ENCODE assay signal across 7 mouse cellular contexts in genomic region chr11:95585281-95585680, GRCm38 (mm10). TPM values are rescaled to one million over a fixed set of nuclear protein-coding genes. Genes with fewer than 3 reads are reported as not detected.
DNase-seq lines count a peak whose midpoint lies in the region; ATAC-seq and TF ChIP-seq lines count a peak whose summit lies in the region.

No protein-coding gene starts in this region.

- under 1% methylated on average over 24 of the region's 24 CpGs for WGBS in hindbrain, embryonic 11.5 days
- under 1% methylated on average over 24 of the region's 24 CpGs for WGBS in limb, embryonic 14.5 days

- H3K9ac ChIP-seq in ES-E14 (ENCODE audit: insufficient read depth, low read depth, low read length, poor library complexity, severe bottlenecking): no peak overlapping the region
- H3K9ac ChIP-seq in hindbrain, embryonic 11.5 days (ENCODE audit: low read depth, low read length): 0 out of 2 replicates have a peak overlapping the region, but pooled peaks have one; percentile 2
- H3K9ac ChIP-seq in limb, embryonic 14.5 days (ENCODE audit: low read depth, low read length, severe bottlenecking): 0 out of 2 replicates have a peak overlapping the region, but pooled peaks have one; percentile 14

- no peaks in the 10 kb centered on the region for H3K36me3 ChIP-seq in ES-E14 (ENCODE audit: control insufficient read depth, insufficient read depth, low read length, poor library complexity, severe bottlenecking)
- no peaks in the 10 kb centered on the region for H3K36me3 ChIP-seq in hindbrain, embryonic 11.5 days (ENCODE audit: control insufficient read depth, insufficient read depth, low read length)
- H3K36me3 ChIP-seq in limb, embryonic 14.5 days (ENCODE audit: control insufficient read depth, insufficient read depth, low read length): no peaks in the 10 kb centered on the region

- peaks cover 52% of the 10 kb centered on the region for H3K27me3 ChIP-seq in hindbrain, embryonic 11.5 days (ENCODE audit: control insufficient read depth, insufficient read depth, low read length)
- H3K27me3 ChIP-seq in limb, embryonic 14.5 days (ENCODE audit: control insufficient read depth, insufficient read depth, low read length): peaks cover 69% of the 10 kb centered on the region

- in situ Hi-C loops in ES-E14 (cut with MboI; ENCODE audit: low sequenced_read_pairs in 2 of 2, unreplicated experiment in 2 of 2): no loop called here

- ATAC-seq in hindbrain, embryonic 11.5 days (ENCODE audit: low FRiP score): 0 out of 2 replicates have a peak, but pooled peaks have one; percentile 12
- no peak for ATAC-seq in limb, embryonic 14.5 days (ENCODE audit: low FRiP score, low read depth)

- H3K4me1 ChIP-seq in ES-E14 (ENCODE audit: control insufficient read depth in 2 of 2, insufficient read depth in 2 of 2, low read length in 2 of 2, poor library complexity in 1 of 2): peaks cover 10 to 23% of the 10 kb centered on the region in 2 experiments; a peak in 3 of 4 replicates
- peaks cover 11% of the 10 kb centered on the region for H3K4me1 ChIP-seq in hindbrain, embryonic 11.5 days (replicated peaks; ENCODE audit: control insufficient read depth, insufficient read depth, low read length)
- H3K4me1 ChIP-seq in limb, embryonic 14.5 days (ENCODE audit: control insufficient read depth, insufficient read depth, low read length): peaks cover 62% of the 10 kb centered on the region

- peak overlapping the region; percentile 75 for H3K4me2 ChIP-seq in hindbrain, embryonic 11.5 days (replicated peaks; ENCODE audit: low read depth, low read length)
- H3K4me2 ChIP-seq in limb, embryonic 14.5 days (replicated peaks; ENCODE audit: low read depth, low read length, severe bottlenecking): peak overlapping the region; percentile 85

- peak overlapping the region; percentile 54 to 80 for H3K4me3 ChIP-seq in ES-E14 (ENCODE audit: insufficient read depth in 1 of 2, low read depth in 1 of 2, low read length in 2 of 2, poor library complexity in 1 of 2, severe bottlenecking in 1 of 2)
- peak overlapping the region; percentile 47 for H3K4me3 ChIP-seq in hindbrain, embryonic 11.5 days (ENCODE audit: low read depth, low read length)
- H3K4me3 ChIP-seq in limb, embryonic 14.5 days (replicated peaks; ENCODE audit: low read length): peak overlapping the region; percentile 47

- no peak for TF ChIP-seq POLR2A in limb, embryonic 14.5 days (IDR thresholded peaks at IDR 0.05; ENCODE audit: borderline replicate concordance, extremely low read depth, insufficient read depth, insufficient read length)

- no peaks in the 10 kb centered on the region for H3K9me3 ChIP-seq in ES-E14 (ENCODE audit: control insufficient read depth, insufficient read depth, low read depth, low read length)
- no peaks in the 10 kb centered on the region for H3K9me3 ChIP-seq in hindbrain, embryonic 11.5 days (ENCODE audit: control insufficient read depth, low read length)
- no peaks in the 10 kb centered on the region for H3K9me3 ChIP-seq in limb, embryonic 14.5 days (ENCODE audit: control insufficient read depth, low read length)

- DNase-seq in ES-E14 (ENCODE audit: low read depth, low spot score): no peak
- DNase-seq in embryo, embryonic 10 days (ENCODE audit: low spot score): peak; percentile 88
- peak; percentile 76 for DNase-seq in hindbrain, embryonic 11.5 days (ENCODE audit: low spot score)
- DNase-seq in limb, embryonic 14.5 days (ENCODE audit: low spot score): no peak
- DNase-seq in retina, embryonic 14.5 days (ENCODE audit: low spot score): peak; percentile 65
- DNase-seq in spleen, adult 12 weeks (ENCODE audit: low spot score): no peak
- DNase-seq in frontal cortex, adult 2 months (ENCODE audit: extremely low spot score in 1 of 2, low spot score in 1 of 2): no peak

- H3K27ac ChIP-seq in ES-E14 (ENCODE audit: insufficient read depth, low read depth, low read length, poor library complexity, severe bottlenecking): no peak overlapping the region
- H3K27ac ChIP-seq in hindbrain, embryonic 11.5 days (ENCODE audit: low read depth, low read length): peak overlapping the region; percentile 27; the same call in 1 of the 2 replicates
- no peak overlapping the region for H3K27ac ChIP-seq in limb, embryonic 14.5 days (replicated peaks; ENCODE audit: low read depth, low read length)

TF ChIP-seq in ES-E14, 5 proteins besides CTCF, POLR2A, EP300 and RAD21:
- TF ChIP-seq ZC3H11A (IDR thresholded peaks at IDR 0.05; ENCODE audit: borderline replicate concordance, low read depth, low read length) (no peak), MAFK (IDR thresholded peaks at IDR 0.05; ENCODE audit: insufficient read depth, low read depth, low read length) (no peak), ZNF384 (IDR thresholded peaks at IDR 0.05; ENCODE audit: low read depth, low read length) (no peak), HCFC1 (IDR thresholded peaks at IDR 0.05; ENCODE audit: borderline replicate concordance, insufficient read depth, low read length) (no peak), CHD2 (IDR thresholded peaks at IDR 0.05; ENCODE audit: low read depth, low read length) (no peak)

RNA-seq across cellular contexts. Expression of gene Ngfr, which starts 2.3 kb away (rescaled TPM):
- 19.9 and 26.1 TPM in 2 replicates for total RNA-seq in ES-E14 (2012; rRNA removed)
- 27.7 and 29.6 TPM in 2 replicates for polyA plus RNA-seq in hindbrain, embryonic 11.5 days (2014; fragmentation: Nextera tagmentation; extraction: Ambion mirVana)
- polyA plus RNA-seq in limb, embryonic 14.5 days (2012; rRNA removed): 52.7 and 74.9 TPM in 2 replicates
- 30.4 and 32.3 TPM in 2 replicates for polyA plus RNA-seq in limb, embryonic 14.5 days (2014; fragmentation: Nextera tagmentation; extraction: Ambion mirVana)
- 2.0 and 2.2 TPM in 2 replicates for polyA plus RNA-seq in frontal cortex, adult 2 months (2012; rRNA removed)

Comparison
In these comparisons a context has a peak if more than half of its experiments do, and no peak if none do; other contexts are left out.
1. DNase-seq: peak in embryo, embryonic 10 days (single experiment), hindbrain, embryonic 11.5 days (single experiment) and retina, embryonic 14.5 days (single experiment); none in ES-E14 (single experiment), limb, embryonic 14.5 days (single experiment), spleen, adult 12 weeks (single experiment) and frontal cortex, adult 2 months (0 of 2).
2. Peak in every context shown above with its lines, with median percentiles within 50 percentile points of each other: H3K4me3 ChIP-seq.